ENCODE assay signal across 20 mouse cellular contexts in genomic region chr16:82133955-82134665, GRCm38 (mm10).
DNase-seq lines count a peak whose midpoint lies in the region; ATAC-seq and TF ChIP-seq lines count a peak whose summit lies in the region.
"Had no signal": no experiment of that assay in that cellular context is flagged by ENCODE, and none has a peak within 500 bp of the region (broad histone marks: within the 10 kb centered on the region; RNA-seq: fewer than 3 reads in every experiment).

No protein-coding gene starts in this region.

- TF ChIP-seq RAD21 in MEL (IDR thresholded peaks at IDR 0.05; ENCODE audit: low read depth, low read length): no peak

- H3K9ac ChIP-seq in MEL (ENCODE audit: control insufficient read depth, low read depth, low read length, poor library complexity, severe bottlenecking): no peak overlapping the region
- H3K9ac ChIP-seq in forebrain, embryonic 16.5 days (replicated peaks; ENCODE audit: low read depth, low read length): no peak overlapping the region
- no peak overlapping the region for H3K9ac ChIP-seq in hindbrain, embryonic 12.5 days
- H3K9ac ChIP-seq: embryonic facial prominence, embryonic 12.5 days; forebrain, postnatal 0 days; stomach, embryonic 15.5 days had no signal

- peak; percentile 99 for ATAC-seq in G1E (ENCODE audit: extremely low read depth, insufficient number of reproducible peaks, low FRiP score, poor library complexity, severe bottlenecking)
- no peak for ATAC-seq in forebrain, embryonic 16.5 days
- ATAC-seq in hindbrain, embryonic 12.5 days (ENCODE audit: low FRiP score): no peak
- ATAC-seq: forebrain, postnatal 0 days; hindbrain, embryonic 16.5 days had no signal

- H3K36me3 ChIP-seq in G1E (replicated peaks): no peaks in the 10 kb centered on the region
- no peaks in the 10 kb centered on the region for H3K36me3 ChIP-seq in MEL (ENCODE audit: control insufficient read depth in 1 of 2, insufficient read depth in 2 of 2, low read length in 2 of 2)
- no peaks in the 10 kb centered on the region for H3K36me3 ChIP-seq in forebrain, embryonic 16.5 days (ENCODE audit: control insufficient read depth, insufficient read depth)
- H3K36me3 ChIP-seq in hindbrain, embryonic 12.5 days: no peaks in the 10 kb centered on the region
- H3K36me3 ChIP-seq: embryonic facial prominence, embryonic 12.5 days; limb, embryonic 10.5 days; stomach, embryonic 15.5 days had no signal

- peak; percentile 15 to 42 for DNase-seq in layer of hippocampus, adult 18-20 months (ENCODE audit: low spot score in 2 of 2)
- DNase-seq in layer of hippocampus, postnatal 25 days (ENCODE audit: extremely low spot score in 1 of 2, low spot score in 1 of 2): no peak
- DNase-seq in G1E (ENCODE audit: low spot score) (peak; percentile 6), MEL (ENCODE audit: low read depth, low spot score) (peak; percentile 24)
- peak; percentile 14 to 21 for DNase-seq in right cerebral cortex, adult 2 months (ENCODE audit: low spot score in 2 of 2)
- DNase-seq: adrenal gland, adult 2 months; forebrain, postnatal 0 days; kidney, adult 18-20 months; kidney, postnatal 14 days; lung, adult 2 months had no signal

- WGBS in forebrain, embryonic 16.5 days: 82% methylated on average over 5 of the region's 5 CpGs
- 80% methylated on average over 5 of the region's 5 CpGs for WGBS in hindbrain, embryonic 12.5 days

- TF ChIP-seq POLR2A in MEL (IDR thresholded peaks at IDR 0.05; ENCODE audit: control insufficient read depth in 1 of 2, insufficient read depth in 1 of 2, low read depth in 1 of 2, low read length in 2 of 2, poor library complexity in 1 of 2): no peak

- no peaks in the 10 kb centered on the region for H3K27me3 ChIP-seq in G1E (ENCODE audit: insufficient read depth, low read length)
- no peaks in the 10 kb centered on the region for H3K27me3 ChIP-seq in MEL (ENCODE audit: control insufficient read depth in 1 of 2, insufficient read depth in 2 of 2, low read length in 2 of 2)
- no peaks in the 10 kb centered on the region for H3K27me3 ChIP-seq in forebrain, embryonic 16.5 days (replicated peaks; ENCODE audit: control insufficient read depth, insufficient read depth, low read length)
- H3K27me3 ChIP-seq in hindbrain, embryonic 12.5 days: no peaks in the 10 kb centered on the region
- H3K27me3 ChIP-seq: embryonic facial prominence, embryonic 12.5 days; stomach, embryonic 15.5 days had no signal

- no peaks in the 10 kb centered on the region for H3K79me2 ChIP-seq in MEL (ENCODE audit: control insufficient read depth, insufficient read depth, low read length, poor library complexity)

- no peak overlapping the region for H3K4me2 ChIP-seq in forebrain, embryonic 16.5 days (ENCODE audit: low read length)
- H3K4me2 ChIP-seq in hindbrain, embryonic 12.5 days (replicated peaks): no peak overlapping the region
- H3K4me2 ChIP-seq: embryonic facial prominence, embryonic 12.5 days; heart, embryonic 11.5 days; liver, embryonic 11.5 days; midbrain, embryonic 11.5 days; stomach, embryonic 15.5 days had no signal

- H3K4me3 ChIP-seq in G1E (ENCODE audit: low read depth, low read length) (no peak overlapping the region; the same call in 1 of the 2 replicates), MEL (ENCODE audit: control insufficient read depth in 1 of 2, insufficient read depth in 1 of 2, low read depth in 2 of 2, low read length in 2 of 2) (no peak overlapping the region)
- H3K4me3 ChIP-seq in forebrain, embryonic 16.5 days (replicated peaks; ENCODE audit: low read length): no peak overlapping the region
- no peak overlapping the region for H3K4me3 ChIP-seq in hindbrain, embryonic 12.5 days
- H3K4me3 ChIP-seq: embryonic facial prominence, embryonic 12.5 days; limb, embryonic 10.5 days; stomach, embryonic 15.5 days had no signal

- H3K4me1 ChIP-seq in G1E (ENCODE audit: insufficient read depth, low read depth, low read length) (peaks cover 8% of the 10 kb centered on the region; the same call in 1 of the 2 replicates), MEL (ENCODE audit: control insufficient read depth in 1 of 2, insufficient read depth in 2 of 2, low read length in 2 of 2) (no peaks in the 10 kb centered on the region)
- no peaks in the 10 kb centered on the region for H3K4me1 ChIP-seq in forebrain, embryonic 16.5 days (replicated peaks; ENCODE audit: control insufficient read depth, insufficient read depth, low read length)
- no peaks in the 10 kb centered on the region for H3K4me1 ChIP-seq in hindbrain, embryonic 12.5 days
- H3K4me1 ChIP-seq: embryonic facial prominence, embryonic 12.5 days; limb, embryonic 10.5 days; stomach, embryonic 15.5 days had no signal

- TF ChIP-seq CTCF in G1E (IDR thresholded peaks at IDR 0.05; ENCODE audit: low read depth, low read length) (no peak), MEL (IDR thresholded peaks at IDR 0.05 in 2 of 3, conservative IDR thresholded peaks at IDR 0.05 in 1 of 3; ENCODE audit: control insufficient read depth in 1 of 3, insufficient read depth in 1 of 3, low read depth in 2 of 3, low read length in 3 of 3, poor library complexity in 1 of 3, severe bottlenecking in 1 of 3) (no peak)

- H3K27ac ChIP-seq in MEL (ENCODE audit: control insufficient read depth, low read depth, low read length): no peak overlapping the region
- no peak overlapping the region for H3K27ac ChIP-seq in forebrain, embryonic 16.5 days (ENCODE audit: low read length)
- H3K27ac ChIP-seq in hindbrain, embryonic 12.5 days: no peak overlapping the region
- H3K27ac ChIP-seq: embryonic facial prominence, embryonic 12.5 days; limb, embryonic 10.5 days; macrophage; stomach, embryonic 15.5 days had no signal

- H3K9me3 ChIP-seq in G1E (replicated peaks): no peaks in the 10 kb centered on the region
- H3K9me3 ChIP-seq in MEL (replicated peaks; ENCODE audit: insufficient read depth, low read length): no peaks in the 10 kb centered on the region
- H3K9me3 ChIP-seq in forebrain, embryonic 16.5 days (ENCODE audit: control insufficient read depth, low read length): no peaks in the 10 kb centered on the region
- H3K9me3 ChIP-seq in hindbrain, embryonic 12.5 days (replicated peaks): no peaks in the 10 kb centered on the region
- H3K9me3 ChIP-seq: embryonic facial prominence, embryonic 12.5 days; limb, embryonic 10.5 days; stomach, embryonic 15.5 days had no signal

- TF ChIP-seq EP300 in MEL (IDR thresholded peaks at IDR 0.05; ENCODE audit: low read depth in 1 of 2, low read length in 2 of 2): peak; percentile 67 to 75

TF ChIP-seq in MEL, 35 proteins besides CTCF, POLR2A, EP300 and RAD21:
- peak; percentile 46; the same call in 1 of the 2 replicates for TF ChIP-seq MYB (IDR thresholded peaks at IDR 0.05; ENCODE audit: low read depth, low read length)
- TF ChIP-seq GATA1 (IDR thresholded peaks at IDR 0.05; ENCODE audit: low read depth, low read length): peak; percentile 37; the same call in 1 of the 2 replicates
- TF ChIP-seq SMC3 (IDR thresholded peaks at IDR 0.05; ENCODE audit: low read depth, low read length): no peak
- TF ChIP-seq ETS1 (IDR thresholded peaks at IDR 0.05; ENCODE audit: low read depth, low read length): peak; percentile 51
- TF ChIP-seq TCF12 (IDR thresholded peaks at IDR 0.05; ENCODE audit: low read depth, low read length): peak; percentile 28; the same call in 1 of the 2 replicates
TF ChIP-seq in MEL: peak in this region for 4.

Comparison
In these comparisons a context has a peak if more than half of its experiments do, and no peak if none do; other contexts are left out.
1. DNase-seq: peak in layer of hippocampus, adult 18-20 months (2 of 2), G1E (single experiment), MEL (single experiment) and right cerebral cortex, adult 2 months (2 of 2); none in layer of hippocampus, postnatal 25 days (0 of 2).